11 mouse cellular contexts compared by ENCODE assay signal in the genomic region with DNA sequence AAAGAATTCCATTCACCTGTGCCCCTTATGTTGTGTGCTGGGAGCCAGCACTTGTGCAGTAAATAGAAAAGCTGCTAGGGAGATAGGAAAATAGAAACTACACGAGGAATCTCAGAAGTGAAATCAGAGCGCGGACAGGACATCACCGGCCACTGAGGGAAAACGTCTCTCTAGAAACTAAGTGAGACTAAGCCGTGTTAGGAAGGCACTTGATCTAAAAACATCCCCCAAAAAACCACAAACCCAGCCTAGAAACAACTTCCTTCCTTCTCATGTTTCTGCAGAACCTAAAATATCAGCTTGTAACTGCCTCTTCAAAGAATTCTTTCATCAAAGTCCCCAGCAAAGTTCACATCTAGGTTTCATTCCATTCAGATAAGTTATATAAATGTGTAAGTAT. TPM values are rescaled to one million over a fixed set of nuclear protein-coding genes. Genes with fewer than 3 reads are reported as not detected.
DNase-seq lines count a peak whose midpoint lies in the region; ATAC-seq and TF ChIP-seq lines count a peak whose summit lies in the region.
"Had no signal": no experiment of that assay in that cellular context is flagged by ENCODE, and none has a peak within 500 bp of the region (broad histone marks: within the 10 kb centered on the region; RNA-seq: fewer than 3 reads in every experiment).

No protein-coding gene starts in this region.

- H3K36me3 ChIP-seq in liver, embryonic 14.5 days (replicated peaks; ENCODE audit: control insufficient read depth, insufficient read depth, low read depth), result no peaks in the 10 kb centered on the region
- no peaks in the 10 kb centered on the region for H3K36me3 ChIP-seq in liver, embryonic 12.5 days
- no peaks in the 10 kb centered on the region for H3K36me3 ChIP-seq in heart, embryonic 15.5 days
- H3K36me3 ChIP-seq: liver, embryonic 15.5 days; stomach, embryonic 15.5 days had no signal

- H3K4me3 ChIP-seq in liver, embryonic 14.5 days (ENCODE audit: insufficient read depth in 1 of 2, low read depth in 2 of 2, low read length in 2 of 2), result no peak overlapping the region
- no peak overlapping the region for H3K4me3 ChIP-seq in liver, embryonic 12.5 days
- H3K4me3 ChIP-seq in heart, embryonic 15.5 days, result no peak overlapping the region
- H3K4me3 ChIP-seq: liver, embryonic 15.5 days; stomach, embryonic 15.5 days had no signal

- WGBS in liver, embryonic 14.5 days (ENCODE audit: insufficient replicate concordance), result 6% methylated on average over 6 of the region's 6 CpGs
- WGBS in liver, embryonic 12.5 days (ENCODE audit: insufficient replicate concordance), result 21% methylated on average over 6 of the region's 6 CpGs
- 12% methylated on average over 6 of the region's 6 CpGs for WGBS in heart, embryonic 15.5 days

- H3K27me3 ChIP-seq in liver, embryonic 14.5 days (ENCODE audit: control insufficient read depth, insufficient read depth, low read length), result no peaks in the 10 kb centered on the region
- H3K27me3 ChIP-seq in liver, embryonic 12.5 days (replicated peaks), result no peaks in the 10 kb centered on the region
- H3K27me3 ChIP-seq in heart, embryonic 15.5 days, result no peaks in the 10 kb centered on the region
- H3K27me3 ChIP-seq: liver, embryonic 15.5 days; stomach, embryonic 15.5 days had no signal

- DNase-seq in liver, embryonic 14.5 days (ENCODE audit: low read depth in 3 of 3, low spot score in 3 of 3), result no peak
- peak; percentile 11 to 42 for DNase-seq in CD8-positive naive resting alpha-beta T cell, adult 2 months (ENCODE audit: low read depth in 2 of 2, low spot score in 2 of 2)
- peak; percentile 13 for DNase-seq in skeletal muscle tissue, adult 2 months (ENCODE audit: low read depth, low spot score)
- DNase-seq in ovary, adult 18-20 months (ENCODE audit: low spot score), result no peak
- DNase-seq in retina, postnatal 1 day, result no peak
- DNase-seq: cerebellum, postnatal 14 days had no signal

- H3K9me3 ChIP-seq in liver, embryonic 14.5 days (ENCODE audit: control insufficient read depth, low read length), result no peaks in the 10 kb centered on the region
- no peaks in the 10 kb centered on the region for H3K9me3 ChIP-seq in liver, embryonic 12.5 days (replicated peaks)
- no peaks in the 10 kb centered on the region for H3K9me3 ChIP-seq in heart, embryonic 15.5 days (replicated peaks)
- H3K9me3 ChIP-seq: liver, embryonic 15.5 days; stomach, embryonic 15.5 days had no signal

- 0 out of 2 replicates have a peak overlapping the region, but pooled peaks have one; percentile 6 for H3K4me2 ChIP-seq in liver, embryonic 14.5 days (ENCODE audit: low read depth)
- no peak overlapping the region for H3K4me2 ChIP-seq in liver, embryonic 12.5 days
- H3K4me2 ChIP-seq in heart, embryonic 15.5 days, result peak overlapping the region; percentile 47
- H3K4me2 ChIP-seq: liver, embryonic 15.5 days; midbrain, embryonic 11.5 days; stomach, embryonic 15.5 days had no signal

- no peak for TF ChIP-seq EP300 in liver, embryonic 14.5 days (IDR thresholded peaks at IDR 0.05; ENCODE audit: low read depth)

- peaks cover 0 to 7% of the 10 kb centered on the region in 2 experiments; a peak in 2 of 4 replicates for H3K4me1 ChIP-seq in liver, embryonic 14.5 days (replicated peaks; ENCODE audit: control insufficient read depth in 2 of 2, insufficient read depth in 2 of 2, low read length in 1 of 2)
- H3K4me1 ChIP-seq in liver, embryonic 12.5 days, result no peaks in the 10 kb centered on the region
- H3K4me1 ChIP-seq in heart, embryonic 15.5 days (replicated peaks), result peaks cover 35% of the 10 kb centered on the region

- no peak overlapping the region for H3K9ac ChIP-seq in liver, embryonic 14.5 days (replicated peaks)
- H3K9ac ChIP-seq in liver, embryonic 12.5 days, result no peak overlapping the region
- H3K9ac ChIP-seq in heart, embryonic 15.5 days, result no peak overlapping the region
- H3K9ac ChIP-seq: liver, embryonic 15.5 days; stomach, embryonic 15.5 days had no signal

- ATAC-seq in liver, embryonic 14.5 days (ENCODE audit: insufficient read depth), result no peak
- ATAC-seq in liver, embryonic 12.5 days, result no peak
- no peak for ATAC-seq in heart, embryonic 15.5 days (replicated peaks; ENCODE audit: insufficient number of reproducible peaks, insufficient read depth, low FRiP score, low read depth)

- TF ChIP-seq CTCF in liver, embryonic 14.5 days (IDR thresholded peaks at IDR 0.05; ENCODE audit: low read depth), result no peak

- no peak overlapping the region for H3K27ac ChIP-seq in liver, embryonic 14.5 days
- H3K27ac ChIP-seq in liver, embryonic 12.5 days, result no peak overlapping the region
- H3K27ac ChIP-seq in heart, embryonic 15.5 days, result peak overlapping the region; percentile 60; the same call in 1 of the 2 replicates
- H3K27ac ChIP-seq: liver, embryonic 15.5 days had no signal

RNA-seq across cellular contexts. Expression of a gene that starts 50.6 kb away (rescaled TPM):
- polyA plus RNA-seq in liver, embryonic 14.5 days (2012; rRNA removed), result 2.1 and 2.6 TPM in 2 replicates
- 2.4 and 3.3 TPM in 2 replicates for polyA plus RNA-seq in liver, embryonic 14.5 days (2014; fragmentation: Nextera tagmentation; extraction: Ambion mirVana)
- polyA plus RNA-seq in liver, embryonic 12.5 days (2016; fragmentation: Nextera tagmentation; extraction: Ambion mirVana), result 4.3 and 4.4 TPM in 2 replicates
- polyA plus RNA-seq in heart, embryonic 15.5 days (2015; fragmentation: Nextera tagmentation; extraction: Ambion mirVana), result 9.9 and 10.7 TPM in 2 replicates

Comparison
In these comparisons a context has a peak if more than half of its experiments do, and no peak if none do; other contexts are left out.
1. DNase-seq: peak in CD8-positive naive resting alpha-beta T cell, adult 2 months (2 of 2) and skeletal muscle tissue, adult 2 months (single experiment); none in liver, embryonic 14.5 days (0 of 3), ovary, adult 18-20 months (single experiment) and retina, postnatal 1 day (single experiment).